Comparison of ENCODE assay signal across 15 mouse cellular contexts in the genomic region with DNA sequence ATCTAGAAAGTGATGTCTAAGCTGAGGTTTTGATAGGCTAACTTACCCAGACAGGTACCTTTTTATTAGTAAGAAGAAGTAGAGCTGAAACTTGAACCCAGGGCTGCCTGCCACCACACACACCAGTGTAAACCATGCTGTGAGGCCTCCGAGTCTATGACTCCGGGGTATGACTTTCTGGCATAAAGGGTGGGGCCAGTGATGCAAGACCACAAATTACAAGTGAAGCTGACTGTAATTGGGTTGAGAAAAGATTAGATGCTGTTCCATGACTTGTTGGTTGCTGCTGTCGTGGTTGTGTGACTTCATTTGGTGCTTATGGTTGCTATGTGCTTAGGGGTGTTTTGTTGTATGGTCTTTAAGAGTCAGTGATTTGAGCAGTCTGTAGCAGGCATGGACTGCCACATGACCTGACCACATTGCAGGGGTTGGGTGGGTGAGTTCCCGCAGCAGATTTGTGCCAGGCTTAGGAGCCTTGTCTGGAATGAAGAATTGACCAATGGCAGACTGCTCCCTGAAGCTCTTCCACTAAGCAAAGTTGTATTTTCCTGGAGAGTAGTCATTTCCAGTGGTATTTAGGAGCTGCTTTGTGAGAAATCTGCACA. TPM values are rescaled to one million over a fixed set of nuclear protein-coding genes. Genes with fewer than 3 reads are reported as not detected.
DNase-seq lines count a peak whose midpoint lies in the region; ATAC-seq and TF ChIP-seq lines count a peak whose summit lies in the region.
"Had no signal": no experiment of that assay in that cellular context is flagged by ENCODE, and none has a peak within 500 bp of the region (broad histone marks: within the 10 kb centered on the region; RNA-seq: fewer than 3 reads in every experiment).

No protein-coding gene starts in this region.

- WGBS in heart, embryonic 15.5 days, result 71% methylated on average over 4 of the region's 4 CpGs
- 45% methylated on average over 4 of the region's 4 CpGs for WGBS in liver, embryonic 13.5 days (ENCODE audit: insufficient replicate concordance)

- no peaks in the 10 kb centered on the region for H3K27me3 ChIP-seq in heart, embryonic 15.5 days
- no peaks in the 10 kb centered on the region for H3K27me3 ChIP-seq in MEL (ENCODE audit: control insufficient read depth in 1 of 2, insufficient read depth in 2 of 2, low read length in 2 of 2)
- no peaks in the 10 kb centered on the region for H3K27me3 ChIP-seq in liver, embryonic 13.5 days

- no peaks in the 10 kb centered on the region for H3K36me3 ChIP-seq in heart, embryonic 15.5 days
- H3K36me3 ChIP-seq in MEL (ENCODE audit: control insufficient read depth in 1 of 2, insufficient read depth in 2 of 2, low read length in 2 of 2), result peaks cover 29 to 62% of the 10 kb centered on the region in 2 experiments
- peaks cover 24% of the 10 kb centered on the region for H3K36me3 ChIP-seq in liver, embryonic 13.5 days

- no peak overlapping the region for H3K27ac ChIP-seq in heart, embryonic 15.5 days
- no peak overlapping the region for H3K27ac ChIP-seq in MEL (ENCODE audit: control insufficient read depth, low read depth, low read length)
- H3K27ac ChIP-seq in liver, embryonic 13.5 days, result no peak overlapping the region

- no peak for TF ChIP-seq POLR2A in MEL (IDR thresholded peaks at IDR 0.05; ENCODE audit: control insufficient read depth in 1 of 2, insufficient read depth in 1 of 2, low read depth in 1 of 2, low read length in 2 of 2, poor library complexity in 1 of 2)

- TF ChIP-seq RAD21 in MEL (IDR thresholded peaks at IDR 0.05; ENCODE audit: low read depth, low read length), result no peak

- no peak for ATAC-seq in heart, embryonic 15.5 days (replicated peaks; ENCODE audit: insufficient number of reproducible peaks, insufficient read depth, low FRiP score, low read depth)
- ATAC-seq in liver, embryonic 13.5 days (ENCODE audit: low read depth), result no peak

- H3K4me3 ChIP-seq in heart, embryonic 15.5 days, result no peak overlapping the region
- H3K4me3 ChIP-seq in MEL (ENCODE audit: control insufficient read depth in 1 of 2, insufficient read depth in 1 of 2, low read depth in 2 of 2, low read length in 2 of 2), result peak overlapping the region; percentile 27 to 91; a peak in 3 of 4 replicates
- peak overlapping the region; percentile 83; the same call in 1 of the 2 replicates for H3K4me3 ChIP-seq in liver, embryonic 13.5 days (replicated peaks)

- TF ChIP-seq EP300 in MEL (IDR thresholded peaks at IDR 0.05; ENCODE audit: low read depth in 1 of 2, low read length in 2 of 2), result 0 out of 4 replicates have a peak, but pooled peaks of 1 of the 2 experiments have one; percentile 1

- no peaks in the 10 kb centered on the region for H3K9me3 ChIP-seq in heart, embryonic 15.5 days (replicated peaks)
- no peaks in the 10 kb centered on the region for H3K9me3 ChIP-seq in MEL (replicated peaks; ENCODE audit: insufficient read depth, low read length)
- no peaks in the 10 kb centered on the region for H3K9me3 ChIP-seq in liver, embryonic 13.5 days (replicated peaks)

- DNase-seq in heart, adult 8-10 months (ENCODE audit: low spot score), result no peak
- DNase-seq in 3134 (ENCODE audit: extremely low read depth, insufficient read length, low spot score) (peak; percentile 34), MEL (ENCODE audit: low read depth, low spot score) (peak; percentile 55)
- no peak for DNase-seq in liver, embryonic 13.5 days
- no peak for DNase-seq in gastrocnemius, postnatal 25 days
- no peak for DNase-seq in thymus, postnatal 25 days
- no peak for DNase-seq in frontal cortex, adult 2 months (ENCODE audit: extremely low spot score in 1 of 2, low spot score in 1 of 2)
- DNase-seq: adrenal gland, postnatal 25 days; cerebellum, adult 9-11 months; right cerebral cortex, adult 18-20 months; thymus, adult 18-20 months had no signal

- H3K4me1 ChIP-seq in heart, embryonic 15.5 days (replicated peaks), result peaks cover 74% of the 10 kb centered on the region
- peaks cover 18 to 33% of the 10 kb centered on the region in 2 experiments for H3K4me1 ChIP-seq in MEL (ENCODE audit: control insufficient read depth in 1 of 2, insufficient read depth in 2 of 2, low read length in 2 of 2)
- H3K4me1 ChIP-seq in liver, embryonic 13.5 days (replicated peaks), result peaks cover 91% of the 10 kb centered on the region

- peak overlapping the region; percentile 80; the same call in 1 of the 2 replicates for H3K4me2 ChIP-seq in heart, embryonic 15.5 days
- H3K4me2 ChIP-seq in liver, embryonic 13.5 days, result peak overlapping the region; percentile 88

- H3K9ac ChIP-seq in heart, embryonic 15.5 days, result peak overlapping the region; percentile 15; the same call in 1 of the 2 replicates
- peak overlapping the region; percentile 27 for H3K9ac ChIP-seq in MEL (ENCODE audit: control insufficient read depth, low read depth, low read length, poor library complexity, severe bottlenecking)
- H3K9ac ChIP-seq in liver, embryonic 13.5 days, result peak overlapping the region; percentile 40

- no peak for TF ChIP-seq CTCF in MEL (IDR thresholded peaks at IDR 0.05 in 2 of 3, conservative IDR thresholded peaks at IDR 0.05 in 1 of 3; ENCODE audit: control insufficient read depth in 1 of 3, insufficient read depth in 1 of 3, low read depth in 2 of 3, low read length in 3 of 3, poor library complexity in 1 of 3, severe bottlenecking in 1 of 3)

- H3K79me2 ChIP-seq in MEL (ENCODE audit: control insufficient read depth, insufficient read depth, low read length, poor library complexity), result peaks cover 70% of the 10 kb centered on the region

TF ChIP-seq in MEL, 35 proteins besides CTCF, POLR2A, EP300 and RAD21:
- TF ChIP-seq SIN3A (IDR thresholded peaks at IDR 0.05; ENCODE audit: low read length) (peak; percentile 18; the same call in 1 of the 2 replicates), RCOR1 (IDR thresholded peaks at IDR 0.05; ENCODE audit: low read depth, low read length) (peak; percentile 9; the same call in 1 of the 2 replicates), ZKSCAN1 (IDR thresholded peaks at IDR 0.05; ENCODE audit: low read depth, low read length) (no peak), MXI1 (IDR thresholded peaks at IDR 0.05; ENCODE audit: low read depth, low read length) (peak; percentile 43)

RNA-seq across cellular contexts. Expression of gene Snd1, which starts 7.9 kb away (rescaled TPM):
- 70.5 and 87.6 TPM in 2 replicates for polyA plus RNA-seq in heart, embryonic 15.5 days (2015; fragmentation: Nextera tagmentation; extraction: Ambion mirVana)
- 10 to 100 TPM; 70.6 to 88.2 (median 80.3) TPM for total RNA-seq in heart, adult 8-10 months (2022)
- total RNA-seq in MEL (2012; rRNA removed), result 192 and 217 TPM in 2 replicates
- polyA plus RNA-seq in MEL (2012; ENCODE audit: insufficient read depth in 1 of 2, insufficient read length in 2 of 2, low read depth in 1 of 2, low replicate concordance in 2 of 2, missing spikeins in 1 of 2), result 100 to 1,000 TPM in 1 of 2 experiments, not detected in 1; 280 TPM
- 55.2 and 63.2 TPM in 2 replicates for polyA plus RNA-seq in liver, embryonic 13.5 days (2015; fragmentation: Nextera tagmentation; extraction: Ambion mirVana)
- 10 to 100 TPM; 35.4 to 40.7 TPM for total RNA-seq in gastrocnemius, postnatal 25 days (2021)
- polyA plus RNA-seq in frontal cortex, adult 2 months (2012; rRNA removed), result 67.8 and 69.7 TPM in 2 replicates

RNA-seq across cellular contexts. Expression of gene Pax4, which starts 33.7 kb away (rescaled TPM):
- polyA plus RNA-seq in heart, embryonic 15.5 days (2015; fragmentation: Nextera tagmentation; extraction: Ambion mirVana), result not detected in 2 replicates
- total RNA-seq in heart, adult 8-10 months (2022), result not detected
- total RNA-seq in MEL (2012; rRNA removed), result not detected in 2 replicates
- polyA plus RNA-seq in MEL (2012; ENCODE audit: insufficient read depth in 1 of 2, insufficient read length in 2 of 2, low read depth in 1 of 2, low replicate concordance in 2 of 2, missing spikeins in 1 of 2), result not detected
- polyA plus RNA-seq in liver, embryonic 13.5 days (2015; fragmentation: Nextera tagmentation; extraction: Ambion mirVana), result not detected in 2 replicates
- total RNA-seq in gastrocnemius, postnatal 25 days (2021), result not detected
- polyA plus RNA-seq in frontal cortex, adult 2 months (2012; rRNA removed), result 0.21 TPM in 1 of 2 replicates, not detected in the other
- total RNA-seq: adrenal gland, postnatal 25 days; heart, postnatal 25 days; monocyte, adult 5-6 weeks had no signal
- polyA plus RNA-seq: limb, embryonic 11.5 days had no signal

RNA-seq across cellular contexts. Expression of gene Gcc1, which starts 54.6 kb away (rescaled TPM):
- polyA plus RNA-seq in heart, embryonic 15.5 days (2015; fragmentation: Nextera tagmentation; extraction: Ambion mirVana), result 5.9 and 9.1 TPM in 2 replicates
- 10 to 100 TPM in 1 of 4 experiments, 1 to 10 TPM in 3; 7.7 to 12.3 (median 8.9) TPM for total RNA-seq in heart, adult 8-10 months (2022)
- 6.7 and 9.2 TPM in 2 replicates for total RNA-seq in MEL (2012; rRNA removed)
- 1 to 10 TPM in 1 of 2 experiments, not detected in 1; 9.0 TPM for polyA plus RNA-seq in MEL (2012; ENCODE audit: insufficient read depth in 1 of 2, insufficient read length in 2 of 2, low read depth in 1 of 2, low replicate concordance in 2 of 2, missing spikeins in 1 of 2)
- polyA plus RNA-seq in liver, embryonic 13.5 days (2015; fragmentation: Nextera tagmentation; extraction: Ambion mirVana), result 3.7 and 4.4 TPM in 2 replicates
- 1 to 10 TPM; 5.8 to 6.6 TPM for total RNA-seq in gastrocnemius, postnatal 25 days (2021)
- 9.0 and 9.4 TPM in 2 replicates for polyA plus RNA-seq in frontal cortex, adult 2 months (2012; rRNA removed)

RNA-seq across cellular contexts. Expression of gene Fscn3, which starts 55.2 kb away (rescaled TPM):
- polyA plus RNA-seq in heart, embryonic 15.5 days (2015; fragmentation: Nextera tagmentation; extraction: Ambion mirVana), result not detected in 2 replicates
- not detected for total RNA-seq in heart, adult 8-10 months (2022)
- total RNA-seq in MEL (2012; rRNA removed), result not detected in 2 replicates
- polyA plus RNA-seq in MEL (2012; ENCODE audit: insufficient read depth in 1 of 2, insufficient read length in 2 of 2, low read depth in 1 of 2, low replicate concordance in 2 of 2, missing spikeins in 1 of 2), result not detected
- 0.44 and 1.2 TPM in 2 replicates for polyA plus RNA-seq in liver, embryonic 13.5 days (2015; fragmentation: Nextera tagmentation; extraction: Ambion mirVana)
- not detected for total RNA-seq in gastrocnemius, postnatal 25 days (2021)
- 0.04 TPM in 1 of 2 replicates, not detected in the other for polyA plus RNA-seq in frontal cortex, adult 2 months (2012; rRNA removed)
- total RNA-seq: adrenal gland, postnatal 25 days; heart, postnatal 25 days; monocyte, adult 5-6 weeks had no signal
- polyA plus RNA-seq: limb, embryonic 11.5 days had no signal

RNA-seq across cellular contexts. Expression of gene Arf5, which starts 59.5 kb away (rescaled TPM):
- 231 and 273 TPM in 2 replicates for polyA plus RNA-seq in heart, embryonic 15.5 days (2015; fragmentation: Nextera tagmentation; extraction: Ambion mirVana)
- total RNA-seq in heart, adult 8-10 months (2022), result 100 to 1,000 TPM; 135 to 166 (median 152) TPM
- total RNA-seq in MEL (2012; rRNA removed), result 89.4 and 92.8 TPM in 2 replicates
- polyA plus RNA-seq in MEL (2012; ENCODE audit: insufficient read depth in 1 of 2, insufficient read length in 2 of 2, low read depth in 1 of 2, low replicate concordance in 2 of 2, missing spikeins in 1 of 2), result 100 to 1,000 TPM in 1 of 2 experiments, not detected in 1; 292 TPM
- polyA plus RNA-seq in liver, embryonic 13.5 days (2015; fragmentation: Nextera tagmentation; extraction: Ambion mirVana), result 388 and 403 TPM in 2 replicates
- 10 to 100 TPM; 79.8 to 88.0 TPM for total RNA-seq in gastrocnemius, postnatal 25 days (2021)
- 400 and 444 TPM in 2 replicates for polyA plus RNA-seq in frontal cortex, adult 2 months (2012; rRNA removed)

Comparison
In these comparisons a context has a peak if more than half of its experiments do, and no peak if none do; other contexts are left out.
1. DNase-seq: peak in 3134 (single experiment) and MEL (single experiment); none in heart, adult 8-10 months (single experiment), liver, embryonic 13.5 days (single experiment), gastrocnemius, postnatal 25 days (single experiment), thymus, postnatal 25 days (single experiment) and frontal cortex, adult 2 months (0 of 2).
2. Peak in every context shown above with its lines, with median percentiles within 50 percentile points of each other: H3K9ac ChIP-seq.